Mouse (Mus musculus): ENCODE measurements around the gene Zyx. TPM values are rescaled to one million over a fixed set of nuclear protein-coding genes. Genes with fewer than 3 reads are reported as not detected.

Zyx gene
- total RNA-seq, 1 experiment = 46.0 TPM

DNA sequence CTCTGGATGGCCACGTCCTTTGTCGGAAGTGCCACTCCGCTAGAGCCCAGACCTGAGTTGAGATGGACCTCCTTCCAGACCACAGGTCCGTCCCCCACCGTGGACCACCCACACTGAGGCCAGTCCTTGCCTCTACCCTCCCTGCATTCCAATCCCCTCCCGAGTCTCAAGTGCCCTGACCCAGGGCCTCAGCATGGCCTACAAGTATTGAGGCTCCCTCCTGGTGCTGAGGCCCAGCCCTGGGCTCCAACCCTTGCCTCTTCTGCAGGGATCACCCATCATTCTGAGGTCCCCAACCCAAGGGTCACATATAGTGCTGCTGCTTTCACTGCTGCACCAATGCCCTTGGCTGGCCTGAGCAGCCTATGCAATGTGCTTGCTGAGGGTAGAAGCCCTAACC, 8.5 kb downstream of the Zyx start:
- Histone ChIP-seq H3K9me3 (ENCODE audit: control insufficient read depth, insufficient read depth, low read depth, low read length) (no peaks in the 10 kb centered on the region), H3K27ac (ENCODE audit: insufficient read depth, low read depth, low read length, poor library complexity, severe bottlenecking) (no peak overlapping the region; the same call in 1 of the 2 replicates), H3K4me3 (ENCODE audit: insufficient read depth in 1 of 2, low read depth in 1 of 2, low read length in 2 of 2, poor library complexity in 1 of 2, severe bottlenecking in 1 of 2) (no peak overlapping the region), H3K36me3 (ENCODE audit: control insufficient read depth, insufficient read depth, low read length, poor library complexity, severe bottlenecking) (peaks cover 15% of the 10 kb centered on the region; the same call in 1 of the 2 replicates), H3K9ac (ENCODE audit: insufficient read depth, low read depth, low read length, poor library complexity, severe bottlenecking) (no peak overlapping the region), H3K4me1 (ENCODE audit: control insufficient read depth in 2 of 2, insufficient read depth in 2 of 2, low read length in 2 of 2, poor library complexity in 1 of 2) (peaks cover 0 to 2% of the 10 kb centered on the region in 2 experiments; a peak in 1 of 4 replicates)
- TF ChIP-seq HCFC1 (IDR thresholded peaks at IDR 0.05; ENCODE audit: borderline replicate concordance, insufficient read depth, low read length) = no peak
- no peak for TF ChIP-seq ZC3H11A (IDR thresholded peaks at IDR 0.05; ENCODE audit: borderline replicate concordance, low read depth, low read length)
- no peak for TF ChIP-seq ZNF384 (IDR thresholded peaks at IDR 0.05; ENCODE audit: low read depth, low read length)
- TF ChIP-seq MAFK (IDR thresholded peaks at IDR 0.05; ENCODE audit: insufficient read depth, low read depth, low read length) = no peak
- no peak for TF ChIP-seq CHD2 (IDR thresholded peaks at IDR 0.05; ENCODE audit: low read depth, low read length)
- DNase-seq (ENCODE audit: low read depth, low spot score) = no peak
- in situ Hi-C loops (cut with MboI; ENCODE audit: low sequenced_read_pairs in 2 of 2, unreplicated experiment in 2 of 2) = no loop called here

DNA sequence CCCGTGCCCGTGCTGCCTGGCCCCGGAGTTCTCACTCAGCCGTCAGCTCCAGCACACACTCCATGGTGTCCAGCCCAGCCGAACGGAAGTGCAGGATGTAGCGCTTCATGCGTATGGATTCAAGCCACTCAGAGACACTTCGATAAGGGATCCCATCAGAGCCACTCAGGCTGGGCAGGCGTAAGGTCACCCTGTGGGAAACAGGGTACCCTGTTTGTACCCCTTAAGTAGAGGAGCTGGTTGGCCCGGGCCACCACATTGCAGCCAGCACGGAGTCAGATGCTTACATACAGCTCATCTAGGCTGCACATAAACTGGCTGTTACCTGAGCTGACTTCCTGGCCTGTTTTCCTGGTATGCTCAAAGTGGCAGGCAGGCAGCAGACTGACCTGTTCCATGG, 9.5 kb downstream of the Zyx start:
- in situ Hi-C loops (cut with MboI; ENCODE audit: low sequenced_read_pairs in 2 of 2, unreplicated experiment in 2 of 2) = no loop called here
- H3K4me3 ChIP-seq (ENCODE audit: insufficient read depth in 1 of 2, low read depth in 1 of 2, low read length in 2 of 2, poor library complexity in 1 of 2, severe bottlenecking in 1 of 2) = no peak overlapping the region
- no peak for DNase-seq (ENCODE audit: low read depth, low spot score)
- no peak overlapping the region for H3K27ac ChIP-seq (ENCODE audit: insufficient read depth, low read depth, low read length, poor library complexity, severe bottlenecking)
- H3K9ac ChIP-seq (ENCODE audit: insufficient read depth, low read depth, low read length, poor library complexity, severe bottlenecking) = no peak overlapping the region
- no peak for TF ChIP-seq MAFK (IDR thresholded peaks at IDR 0.05; ENCODE audit: insufficient read depth, low read depth, low read length)
- TF ChIP-seq CHD2 (IDR thresholded peaks at IDR 0.05; ENCODE audit: low read depth, low read length) = no peak
- no peak for TF ChIP-seq ZNF384 (IDR thresholded peaks at IDR 0.05; ENCODE audit: low read depth, low read length)
- no peak for TF ChIP-seq ZC3H11A (IDR thresholded peaks at IDR 0.05; ENCODE audit: borderline replicate concordance, low read depth, low read length)
- no peak for TF ChIP-seq HCFC1 (IDR thresholded peaks at IDR 0.05; ENCODE audit: borderline replicate concordance, insufficient read depth, low read length)
- no peaks in the 10 kb centered on the region for H3K9me3 ChIP-seq (ENCODE audit: control insufficient read depth, insufficient read depth, low read depth, low read length)
- H3K36me3 ChIP-seq (ENCODE audit: control insufficient read depth, insufficient read depth, low read length, poor library complexity, severe bottlenecking) = peaks cover 15% of the 10 kb centered on the region; the same call in 1 of the 2 replicates
- peaks cover 0 to 2% of the 10 kb centered on the region in 2 experiments; a peak in 1 of 4 replicates for H3K4me1 ChIP-seq (ENCODE audit: control insufficient read depth in 2 of 2, insufficient read depth in 2 of 2, low read length in 2 of 2, poor library complexity in 1 of 2)

DNA sequence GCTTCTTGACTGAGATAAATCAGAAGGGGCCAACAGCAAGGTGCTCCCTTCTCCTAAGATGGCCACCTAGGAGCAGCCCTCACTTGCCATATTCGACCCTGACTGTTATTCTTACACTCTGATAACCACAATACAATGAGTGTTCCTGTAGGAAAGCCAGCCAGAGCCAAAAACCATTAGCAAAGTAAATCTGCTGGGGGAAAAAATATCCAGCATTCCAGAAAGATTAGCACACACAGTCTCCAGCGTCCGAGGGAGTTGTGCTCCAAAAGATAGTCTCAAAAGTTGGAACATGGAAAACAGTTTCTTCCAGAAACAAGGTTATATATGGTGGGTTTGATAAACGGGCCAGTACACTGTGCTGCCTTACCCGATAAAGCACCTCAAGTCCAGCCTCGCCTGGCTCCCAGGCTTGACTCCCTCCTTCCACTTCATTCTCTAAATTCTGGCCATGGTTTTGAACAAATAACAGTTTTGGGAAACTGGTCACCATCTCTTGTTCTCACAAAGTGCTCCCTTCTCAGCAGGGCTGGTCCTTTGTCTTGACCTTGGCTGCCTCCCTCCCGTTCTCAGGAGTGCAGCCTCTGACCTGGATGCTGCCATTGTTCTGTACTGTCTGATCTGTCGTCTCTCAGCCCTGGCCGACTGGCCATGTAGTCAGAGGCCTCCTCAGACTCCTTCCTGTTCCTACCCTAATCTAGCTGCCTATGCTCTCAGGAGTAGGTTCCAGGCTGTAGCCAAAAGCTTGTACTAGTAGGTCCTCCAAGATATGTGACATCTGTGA, 10.1 kb downstream of the Zyx start:
- in situ Hi-C loops (cut with MboI; ENCODE audit: low sequenced_read_pairs in 2 of 2, unreplicated experiment in 2 of 2) = no loop called here
- no peak for DNase-seq (ENCODE audit: low read depth, low spot score)
- no peak for TF ChIP-seq ZC3H11A (IDR thresholded peaks at IDR 0.05; ENCODE audit: borderline replicate concordance, low read depth, low read length)
- TF ChIP-seq HCFC1 (IDR thresholded peaks at IDR 0.05; ENCODE audit: borderline replicate concordance, insufficient read depth, low read length) = no peak
- TF ChIP-seq MAFK (IDR thresholded peaks at IDR 0.05; ENCODE audit: insufficient read depth, low read depth, low read length) = no peak
- no peak for TF ChIP-seq ZNF384 (IDR thresholded peaks at IDR 0.05; ENCODE audit: low read depth, low read length)
- TF ChIP-seq CHD2 (IDR thresholded peaks at IDR 0.05; ENCODE audit: low read depth, low read length) = no peak
- no peaks in the 10 kb centered on the region for H3K9me3 ChIP-seq (ENCODE audit: control insufficient read depth, insufficient read depth, low read depth, low read length)
- H3K4me1 ChIP-seq (ENCODE audit: control insufficient read depth in 2 of 2, insufficient read depth in 2 of 2, low read length in 2 of 2, poor library complexity in 1 of 2) = peaks cover 0 to 2% of the 10 kb centered on the region in 2 experiments; a peak in 1 of 4 replicates
- no peak overlapping the region for H3K4me3 ChIP-seq (ENCODE audit: insufficient read depth in 1 of 2, low read depth in 1 of 2, low read length in 2 of 2, poor library complexity in 1 of 2, severe bottlenecking in 1 of 2)
- peaks cover 17% of the 10 kb centered on the region; the same call in 1 of the 2 replicates for H3K36me3 ChIP-seq (ENCODE audit: control insufficient read depth, insufficient read depth, low read length, poor library complexity, severe bottlenecking)
- H3K9ac ChIP-seq (ENCODE audit: insufficient read depth, low read depth, low read length, poor library complexity, severe bottlenecking) = no peak overlapping the region
- no peak overlapping the region for H3K27ac ChIP-seq (ENCODE audit: insufficient read depth, low read depth, low read length, poor library complexity, severe bottlenecking)

DNA sequence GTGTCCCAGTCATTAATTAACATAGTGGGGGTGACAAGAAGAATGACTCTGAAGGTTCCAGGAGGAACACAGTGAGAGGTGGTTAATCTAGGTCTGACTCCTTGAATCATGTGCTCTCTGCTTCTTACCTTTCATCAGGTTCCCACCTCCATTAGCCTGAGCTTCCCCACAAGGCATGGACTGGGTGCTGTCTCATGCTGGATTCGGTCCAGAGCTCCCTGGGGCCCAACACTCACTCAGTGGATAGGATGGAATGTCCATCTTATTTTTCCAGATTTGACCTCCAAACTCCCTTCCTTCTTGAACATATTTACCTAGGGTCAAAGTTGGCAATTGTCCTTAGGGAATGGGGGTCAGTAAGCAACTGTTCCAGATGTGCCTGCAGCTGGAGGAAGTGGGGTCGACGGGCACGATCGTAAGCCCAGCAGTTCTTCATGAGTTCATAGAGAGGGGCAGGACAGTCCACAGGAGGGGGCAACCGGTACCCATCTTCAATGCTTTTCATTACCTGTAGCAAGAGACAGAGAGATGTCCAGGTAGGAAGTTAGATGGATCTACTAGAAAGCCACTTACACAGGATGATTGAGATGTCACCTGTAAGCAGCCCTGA, 10.9 kb downstream of the Zyx start:
- no peak for DNase-seq (ENCODE audit: low read depth, low spot score)
- Histone ChIP-seq H3K36me3 (ENCODE audit: control insufficient read depth, insufficient read depth, low read length, poor library complexity, severe bottlenecking) (peaks cover 19% of the 10 kb centered on the region; the same call in 1 of the 2 replicates), H3K9me3 (ENCODE audit: control insufficient read depth, insufficient read depth, low read depth, low read length) (no peaks in the 10 kb centered on the region), H3K4me1 (ENCODE audit: control insufficient read depth in 2 of 2, insufficient read depth in 2 of 2, low read length in 2 of 2, poor library complexity in 1 of 2) (peaks cover 0 to 2% of the 10 kb centered on the region in 2 experiments; a peak in 1 of 4 replicates), H3K27ac (ENCODE audit: insufficient read depth, low read depth, low read length, poor library complexity, severe bottlenecking) (no peak overlapping the region), H3K4me3 (ENCODE audit: insufficient read depth in 1 of 2, low read depth in 1 of 2, low read length in 2 of 2, poor library complexity in 1 of 2, severe bottlenecking in 1 of 2) (no peak overlapping the region), H3K9ac (ENCODE audit: insufficient read depth, low read depth, low read length, poor library complexity, severe bottlenecking) (no peak overlapping the region)
- in situ Hi-C loops (cut with MboI; ENCODE audit: low sequenced_read_pairs in 2 of 2, unreplicated experiment in 2 of 2) = no loop called here
- TF ChIP-seq MAFK (IDR thresholded peaks at IDR 0.05; ENCODE audit: insufficient read depth, low read depth, low read length) (no peak), HCFC1 (IDR thresholded peaks at IDR 0.05; ENCODE audit: borderline replicate concordance, insufficient read depth, low read length) (no peak), ZNF384 (IDR thresholded peaks at IDR 0.05; ENCODE audit: low read depth, low read length) (no peak), ZC3H11A (IDR thresholded peaks at IDR 0.05; ENCODE audit: borderline replicate concordance, low read depth, low read length) (no peak), CHD2 (IDR thresholded peaks at IDR 0.05; ENCODE audit: low read depth, low read length) (no peak)
